Mouse (Mus musculus) hindbrain, postnatal 0 days (tissue): ENCODE results near the gene Sik3. TPM values are rescaled to one million over a fixed set of nuclear protein-coding genes. Genes with fewer than 3 reads are reported as not detected.

Experiments used
- ATAC-seq: fragments of 200-750 bp; cut with Nextera tagmentation; 2 replicates; pipeline ENCODE4 v1.8.0; 2017; ENCODE audit warnings: mild to moderate bottlenecking, moderate TSS enrichment, moderate library complexity
- DNase-seq: peaks from one replicate; pipeline ENCODE4 v3.0.0-alpha.2; 2015; ENCODE audit warnings: low spot score
- H3K27ac ChIP-seq: fragments of 300-500 bp; sonication (generic); 2 replicates; pipeline ENCODE4 v1.5.1; 2014; ENCODE audit warnings: mild to moderate bottlenecking
- H3K27me3 ChIP-seq: fragments of 300-500 bp; sonication (generic); 2 replicates; pipeline ENCODE4 v1.6.1; 2014; ENCODE audit warnings: low read length, mixed read lengths; ENCODE audit not compliant: insufficient read depth
- H3K36me3 ChIP-seq: fragments of 300-500 bp; sonication (generic); 2 replicates; pipeline ENCODE4 v1.6.1; 2014; ENCODE audit warnings: low read length, mixed read lengths; ENCODE audit not compliant: insufficient read depth
- H3K4me1 ChIP-seq: fragments of 300-500 bp; sonication (generic); 2 replicates; pipeline ENCODE4 v1.6.1; 2014; ENCODE audit warnings: antibody characterized with exemption, low read length, mixed read lengths; ENCODE audit not compliant: insufficient read depth
- H3K4me2 ChIP-seq: fragments of 300-500 bp; sonication (generic); 2 replicates; pipeline ENCODE4 v1.6.1; 2014; ENCODE audit warnings: low read depth, mild to moderate bottlenecking, low read length, moderate library complexity, mixed read lengths
- H3K4me3 ChIP-seq: fragments of 300-500 bp; sonication (generic); 2 replicates; pipeline ENCODE4 v1.5.1; 2014; ENCODE audit warnings: low read length
- H3K9ac ChIP-seq: fragments of 300-500 bp; sonication (generic); replicated peaks from 2 replicates; pipeline ENCODE4 v1.6.1; 2014; ENCODE audit warnings: mild to moderate bottlenecking, low read length, moderate library complexity, mixed read lengths
- H3K9me3 ChIP-seq: fragments of 300-500 bp; sonication (generic); 2 replicates; pipeline ENCODE4 v1.6.1; 2016; ENCODE audit warnings: low read length, mixed read lengths
- CTCF ChIP-seq: IDR thresholded peaks from 2 replicates; pipeline ENCODE4 v1.5.1; 2016; ENCODE audit warnings: antibody characterized with exemption, control low read depth, low read depth
- WGBS: fragments of 180-500 bp; shearing (Covaris S2); extraction: QIAGEN DNeasy Blood & Tissue Kit; methylation state at CpG from one replicate; pipeline ENCODE4 v1.1.7; 2014; 5-methylcytosine and 5-hydroxymethylcytosine counted together
- polyA plus RNA-seq: library from polyadenylated mRNA; unstranded; fragments of >200 nt; fragmentation: Nextera tagmentation; extraction: Ambion mirVana; gene quantifications from 2 replicates; pipeline ENCODE4 v1.2.1, GENCODE M21; 2015
- total RNA-seq: library from RNA; depleted of rRNA; stranded (reverse); fragments of >200 nt; gene quantifications from 2 replicates; pipeline ENCODE4 v1.2.3, GENCODE M21; 2014; rRNA removed

Gene Sik3
- 32.3 and 37.1 TPM in 2 replicates for total RNA-seq
- polyA plus RNA-seq: 12.5 and 12.6 TPM in 2 replicates

GRCm38 (mm10) chr9:46012091-46013008, at the start of gene Sik3, which contains the start of gene Pafah1b2:
Sik3 (plus strand) TSS chr9:46012820.
Pafah1b2 (minus strand) TSS chr9:46012690.
- 3% methylated on average over 52 of the region's 78 CpGs for WGBS
- peak within 1 kb of the TSS; percentile 94 for H3K27ac ChIP-seq
- peaks cover 26% of the 10 kb centered on the region for H3K4me1 ChIP-seq
- ATAC-seq: peak; percentile 92
- peak within 1 kb of the TSS; percentile 86 for H3K4me2 ChIP-seq
- peak; percentile 98 for DNase-seq
- peak within 1 kb of the TSS; percentile 95 for H3K4me3 ChIP-seq
- H3K27me3 ChIP-seq: no peaks in the 10 kb centered on the region
- no peaks in the 10 kb centered on the region for H3K36me3 ChIP-seq
- peak; percentile 72 for TF ChIP-seq CTCF
- peak within 1 kb of the TSS; percentile 98 for H3K9ac ChIP-seq
- no peaks in the 10 kb centered on the region for H3K9me3 ChIP-seq

DNA sequence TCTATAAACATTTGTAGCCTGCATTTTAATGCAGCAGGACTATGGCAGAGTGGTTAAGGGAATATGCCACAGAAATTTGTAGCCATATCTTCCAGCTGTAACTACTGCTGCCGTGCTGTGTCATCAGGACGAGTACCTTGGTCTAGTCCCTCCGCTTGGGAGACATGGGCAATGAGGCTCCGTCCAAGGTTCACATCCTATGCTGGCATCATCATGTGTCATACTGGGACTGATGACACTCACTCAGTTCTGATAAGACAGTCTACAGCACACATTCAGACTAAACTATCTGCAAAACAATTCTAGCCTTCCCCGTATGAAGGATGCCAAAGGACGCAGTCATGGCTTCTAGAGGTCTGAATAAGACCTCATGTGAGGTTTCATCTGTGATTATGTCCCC, 49.0 kb upstream of the Sik3 start:
- no peak for ATAC-seq
- 90% methylated on average over 6 of the region's 6 CpGs for WGBS

GRCm38 (mm10) chr9:45976884-45977283, 35.7 kb upstream of the Sik3 start:
- Histone ChIP-seq H3K36me3 (peaks cover 30% of the 10 kb centered on the region; the same call in 1 of the 2 replicates), H3K4me3 (no peak overlapping the region), H3K9ac (no peak overlapping the region), H3K9me3 (no peaks in the 10 kb centered on the region), H3K4me1 (no peaks in the 10 kb centered on the region), H3K27ac (no peak overlapping the region), H3K27me3 (no peaks in the 10 kb centered on the region), H3K4me2 (no peak overlapping the region)
- WGBS: 75% methylated on average over 2 of the region's 2 CpGs
- DNase-seq (no peak), ATAC-seq (no peak)
- peak; percentile 30; the same call in 1 of the 2 replicates for TF ChIP-seq CTCF

More for the DNA sequence above, 49.0 kb upstream of the Sik3 start:
- no peaks in the 10 kb centered on the region for H3K27me3 ChIP-seq
- peaks cover 44% of the 10 kb centered on the region; the same call in 1 of the 2 replicates for H3K36me3 ChIP-seq
- H3K4me2 ChIP-seq: no peak overlapping the region
- no peak overlapping the region for H3K27ac ChIP-seq
- TF ChIP-seq CTCF: no peak
- no peak for DNase-seq
- H3K4me1 ChIP-seq: no peaks in the 10 kb centered on the region
- no peaks in the 10 kb centered on the region for H3K9me3 ChIP-seq
- no peak overlapping the region for H3K4me3 ChIP-seq
- no peak overlapping the region for H3K9ac ChIP-seq

DNA sequence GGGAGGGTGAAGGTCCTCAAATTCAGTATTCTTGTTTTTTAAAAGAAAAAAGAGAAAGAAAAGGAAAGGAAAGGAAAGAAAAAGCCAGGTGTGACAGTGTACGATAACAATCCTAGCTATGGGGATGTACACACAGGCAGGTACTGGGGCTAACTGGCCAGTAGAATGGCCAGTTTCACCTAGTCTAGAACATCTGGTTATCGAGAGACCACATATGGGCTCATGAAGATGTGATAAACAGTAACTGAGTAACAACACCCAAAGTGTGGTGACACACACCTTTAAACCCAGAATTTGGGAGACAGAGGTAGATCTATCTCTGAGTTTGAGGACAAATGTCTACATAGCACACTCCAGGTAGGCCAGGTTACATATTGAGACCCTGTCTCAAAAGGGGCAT, 32.8 kb upstream of the Sik3 start:
- WGBS: 93% methylated on average over 2 of the region's 2 CpGs
- Histone ChIP-seq H3K27ac (no peak overlapping the region), H3K4me1 (peaks cover 15% of the 10 kb centered on the region), H3K4me2 (no peak overlapping the region), H3K4me3 (no peak overlapping the region), H3K9me3 (no peaks in the 10 kb centered on the region), H3K36me3 (peaks cover 5% of the 10 kb centered on the region; the same call in 1 of the 2 replicates), H3K9ac (no peak overlapping the region), H3K27me3 (no peaks in the 10 kb centered on the region)
- no peak for TF ChIP-seq CTCF
- DNase-seq: no peak
- ATAC-seq: no peak

DNA sequence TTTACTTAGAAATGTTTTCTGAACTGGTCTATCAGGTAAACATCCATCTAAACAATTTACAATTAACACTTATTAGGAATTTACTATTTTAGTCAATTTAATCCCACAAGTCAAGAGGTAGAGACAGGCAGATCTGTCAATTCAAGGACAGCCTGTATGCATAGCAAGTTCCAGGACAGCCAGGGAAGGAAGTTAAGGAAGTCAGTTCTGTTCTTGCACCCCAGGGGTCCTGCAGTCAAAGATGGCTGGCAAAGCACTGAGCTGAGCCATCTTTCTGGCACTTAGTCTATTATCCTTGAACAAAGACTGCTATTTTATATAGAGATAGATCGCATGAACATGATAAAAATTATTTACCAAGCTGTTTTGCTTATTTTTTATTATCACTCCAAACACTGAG, 32.0 kb upstream of the Sik3 start:
- Histone ChIP-seq H3K36me3 (peaks cover 4% of the 10 kb centered on the region; the same call in 1 of the 2 replicates), H3K9ac (no peak overlapping the region), H3K27me3 (no peaks in the 10 kb centered on the region), H3K4me3 (no peak overlapping the region), H3K4me1 (peaks cover 15% of the 10 kb centered on the region), H3K4me2 (no peak overlapping the region), H3K9me3 (no peaks in the 10 kb centered on the region), H3K27ac (no peak overlapping the region)
- DNase-seq: no peak
- TF ChIP-seq CTCF: no peak
- no peak for ATAC-seq
- 85% methylated on average over 1 of the region's 1 CpGs for WGBS

GRCm38 (mm10) chr9:45981331-45981730, 31.3 kb upstream of the Sik3 start:
- no peak overlapping the region for H3K4me3 ChIP-seq
- ATAC-seq (no peak), DNase-seq (no peak)
- H3K27me3 ChIP-seq: no peaks in the 10 kb centered on the region
- H3K4me2 ChIP-seq: no peak overlapping the region
- H3K27ac ChIP-seq: no peak overlapping the region
- peak; percentile 29 for TF ChIP-seq CTCF
- H3K36me3 ChIP-seq: no peaks in the 10 kb centered on the region
- H3K9ac ChIP-seq: no peak overlapping the region
- no peaks in the 10 kb centered on the region for H3K9me3 ChIP-seq
- H3K4me1 ChIP-seq: peaks cover 15% of the 10 kb centered on the region
